Mouse (Mus musculus): Measurements from ENCODE around the gene Calhm6. TPM values are rescaled to one million over a fixed set of nuclear protein-coding genes. Genes with fewer than 3 reads are reported as not detected.

Calhm6 gene
- not detected for polyA plus RNA-seq (2014; fragmentation: Illumina TruSeq; extraction: RNeasy Lipid Tissue Mini Kit (QIAGEN cat#74804); ENCODE audit: low read depth, low replicate concordance)

GRCm38 (mm10) chr10:34127392-34128378 is at the start of gene Calhm6:
Gene Calhm6 (minus strand): TSS chr10:34127984.

GRCm38 (mm10) chr10:34096418-34096883 is 31.3 kb downstream of the Calhm6 start, which contains the start of gene Calhm5:
Gene Calhm5 (minus strand): TSS chr10:34096519.

Other genes starting within 250 kb of the Calhm6 start
- not detected for gene Rsph4a, start 222.9 kb downstream of the Calhm6 start, polyA plus RNA-seq (2014; fragmentation: Illumina TruSeq; extraction: RNeasy Lipid Tissue Mini Kit (QIAGEN cat#74804); ENCODE audit: low read depth, low replicate concordance)
- gene Zup1, start 176.7 kb downstream of the Calhm6 start, polyA plus RNA-seq (2014; fragmentation: Illumina TruSeq; extraction: RNeasy Lipid Tissue Mini Kit (QIAGEN cat#74804); ENCODE audit: low read depth, low replicate concordance) = 7.6 TPM
- gene Rwdd1, start 108.4 kb downstream of the Calhm6 start, polyA plus RNA-seq (2014; fragmentation: Illumina TruSeq; extraction: RNeasy Lipid Tissue Mini Kit (QIAGEN cat#74804); ENCODE audit: low read depth, low replicate concordance) = 114 TPM
- not detected for gene Trappc3l, start 90.4 kb downstream of the Calhm6 start, polyA plus RNA-seq (2014; fragmentation: Illumina TruSeq; extraction: RNeasy Lipid Tissue Mini Kit (QIAGEN cat#74804); ENCODE audit: low read depth, low replicate concordance)
- not detected for gene Calhm4, start 83.7 kb downstream of the Calhm6 start, polyA plus RNA-seq (2014; fragmentation: Illumina TruSeq; extraction: RNeasy Lipid Tissue Mini Kit (QIAGEN cat#74804); ENCODE audit: low read depth, low replicate concordance)
- gene Calhm5, start 31.5 kb downstream of the Calhm6 start, polyA plus RNA-seq (2014; fragmentation: Illumina TruSeq; extraction: RNeasy Lipid Tissue Mini Kit (QIAGEN cat#74804); ENCODE audit: low read depth, low replicate concordance) = 1.5 TPM
- gene Dse, start 79.7 kb upstream of the Calhm6 start, polyA plus RNA-seq (2014; fragmentation: Illumina TruSeq; extraction: RNeasy Lipid Tissue Mini Kit (QIAGEN cat#74804); ENCODE audit: low read depth, low replicate concordance) = 4.3 TPM
- 54.0 TPM for gene Tspyl1, start 154.2 kb upstream of the Calhm6 start, polyA plus RNA-seq (2014; fragmentation: Illumina TruSeq; extraction: RNeasy Lipid Tissue Mini Kit (QIAGEN cat#74804); ENCODE audit: low read depth, low replicate concordance)
- 20.7 TPM for gene Tspyl4, start 169.5 kb upstream of the Calhm6 start, polyA plus RNA-seq (2014; fragmentation: Illumina TruSeq; extraction: RNeasy Lipid Tissue Mini Kit (QIAGEN cat#74804); ENCODE audit: low read depth, low replicate concordance)

All from heart, adult 10 weeks (tissue).